Mouse (Mus musculus) left cerebral cortex, postnatal 14 days (tissue): ENCODE results near the gene Noc2l. TPM values are rescaled to one million over a fixed set of nuclear protein-coding genes. Genes with fewer than 3 reads are reported as not detected.

Experiments used
- DNase-seq, 2 experiments: peaks; one replicate each; pipeline ENCODE4 v3.0.0; 2021 to 2022; ENCODE audit warnings: low spot score in 2 of 2, mixed read lengths in 1 of 2
- intact Hi-C: fragments of 180-260 bp; cut with DNase I; formaldehyde crosslinking; loops from one replicate; pipeline ENCODE4 v1.15.1; 2025
- microRNA-seq, 2 experiments: library from miRNA; unstranded; fragments of <30 nt; microRNA quantifications; one replicate each; pipeline ENCODE4 v1.2.0; 2022
- total RNA-seq, 2 experiments: library from RNA; stranded (reverse); gene quantifications; 2 replicates each; pipeline ENCODE4 v1.2.3; 2021

Noc2l gene
- total RNA-seq, 2 experiments from 2014 or later = 60.3 to 61.4 TPM

GRCm38 (mm10) chr4:156254361-156255077, 18.7 kb downstream of the Noc2l start:
- no peak for DNase-seq
- intact Hi-C loops = no loop called here

GRCm38 (mm10) chr4:156255078-156255839, 19.4 kb downstream of the Noc2l start, which contains the start of gene Samd11:
Samd11 (minus strand) TSS chr4:156255657.
- intact Hi-C loops = no loop called here
- DNase-seq = no peak

Small RNA genes lying within 50 kb of the gene (microRNA-seq; reads per million reads assigned to microRNA genes)
- 3.0 to 4.0 reads per million in 2 experiments for gene Mir7658

Other genes starting within 250 kb of the Noc2l start
- 10 to 100 TPM in 1 of 2 experiments, 1 to 10 TPM in 1; 9.6 to 10.6 TPM for gene B3galt6, start 243.4 kb upstream of the Noc2l start, total RNA-seq
- 100 to 1,000 TPM; 150 to 157 TPM for gene Sdf4, start 243.1 kb upstream of the Noc2l start, total RNA-seq
- 1 to 10 TPM in 1 of 2 experiments, under 1 TPM in 1; 0.66 to 1.2 TPM for gene Tnfrsf4, start 222.2 kb upstream of the Noc2l start, total RNA-seq
- gene Tnfrsf18, start 209.8 kb upstream of the Noc2l start, total RNA-seq = under 1 TPM in 1 of 2 experiments, not detected in 1; 0.32 TPM
- gene Ttll10, start 176.6 kb upstream of the Noc2l start, total RNA-seq = not detected
- gene 9430015G10Rik, start 126.0 kb upstream of the Noc2l start, total RNA-seq = 10 to 100 TPM; 28.0 to 28.1 TPM
- gene Rnf223, start 105.5 kb upstream of the Noc2l start, total RNA-seq = under 1 TPM; 0.31 to 0.66 TPM
- gene Agrn, start 38.5 kb upstream of the Noc2l start, total RNA-seq = 100 to 1,000 TPM; 184 to 198 TPM
- under 1 TPM in 1 of 2 experiments, not detected in 1; 0.66 TPM for gene Isg15, start 35.2 kb upstream of the Noc2l start, total RNA-seq
- 1 to 10 TPM; 4.0 to 5.0 TPM for gene AW011738, start 32.7 kb upstream of the Noc2l start, total RNA-seq
- gene Perm1, start 20.1 kb upstream of the Noc2l start, total RNA-seq = under 1 TPM; 0.20 to 0.66 TPM
- 10 to 100 TPM; 34.8 to 36.3 TPM for gene Plekhn1, start 1.2 kb upstream of the Noc2l start, total RNA-seq
- gene Samd11, start 19.6 kb downstream of the Noc2l start, total RNA-seq = 1 to 10 TPM; 3.9 to 4.5 TPM
- gene Vmn2r-ps159, start 95.1 kb downstream of the Noc2l start, total RNA-seq = not detected